Mouse (Mus musculus): ENCODE results near the gene Ralgps2.

The Ralgps2 gene

GRCm38 (mm10) chr1:156955926-156956760 lies 16.7 kb upstream of the Ralgps2 start:
- DNase-seq (ENCODE audit: low read depth) = no peak

- no peak for DNase-seq (ENCODE audit: low read depth)
Measured at GRCm38 (mm10) chr1:156954216-156954615, 14.8 kb upstream of the Ralgps2 start.

GRCm38 (mm10) chr1:156950354-156950753 lies 10.9 kb upstream of the Ralgps2 start:
- no peak for DNase-seq (ENCODE audit: low read depth)

GRCm38 (mm10) chr1:156940584-156940983 lies 1.2 kb upstream of the Ralgps2 start:
- DNase-seq (ENCODE audit: low read depth) = no peak

GRCm38 (mm10) chr1:156940142-156940522 lies 706 bp upstream of the Ralgps2 start:
- DNase-seq (ENCODE audit: low read depth) = no peak

GRCm38 (mm10) chr1:156938705-156939242 lies 652 bp downstream of the Ralgps2 start:
- DNase-seq (ENCODE audit: low read depth) = no peak

GRCm38 (mm10) chr1:156937436-156937835 lies 2.0 kb downstream of the Ralgps2 start:
- DNase-seq (ENCODE audit: low read depth) = no peak

GRCm38 (mm10) chr1:156933712-156934111 lies 5.7 kb downstream of the Ralgps2 start:
- no peak for DNase-seq (ENCODE audit: low read depth)

GRCm38 (mm10) chr1:156932036-156932774 lies 7.2 kb downstream of the Ralgps2 start:
- no peak for DNase-seq (ENCODE audit: low read depth)

GRCm38 (mm10) chr1:156931106-156931870 lies 8.1 kb downstream of the Ralgps2 start:
- DNase-seq (ENCODE audit: low read depth) = no peak

GRCm38 (mm10) chr1:156930263-156930662 lies 9.2 kb downstream of the Ralgps2 start:
- no peak for DNase-seq (ENCODE audit: low read depth)

GRCm38 (mm10) chr1:156928255-156928654 lies 11.2 kb downstream of the Ralgps2 start:
- DNase-seq (ENCODE audit: low read depth) = no peak

GRCm38 (mm10) chr1:156923511-156923910 lies 15.9 kb downstream of the Ralgps2 start:
- DNase-seq (ENCODE audit: low read depth) = no peak

GRCm38 (mm10) chr1:156922921-156923320 lies 16.5 kb downstream of the Ralgps2 start:
- DNase-seq (ENCODE audit: low read depth) = no peak

GRCm38 (mm10) chr1:156921290-156921994 lies 18.0 kb downstream of the Ralgps2 start:
- DNase-seq (ENCODE audit: low read depth) = no peak

- peak; percentile 21 for DNase-seq (ENCODE audit: low read depth)
Measured at GRCm38 (mm10) chr1:156917460-156917859, 22.0 kb downstream of the Ralgps2 start.

GRCm38 (mm10) chr1:156916361-156916760 lies 23.1 kb downstream of the Ralgps2 start:
- no peak for DNase-seq (ENCODE audit: low read depth)

- DNase-seq (ENCODE audit: low read depth) = no peak
Measured at GRCm38 (mm10) chr1:156914942-156915341, 24.5 kb downstream of the Ralgps2 start.

GRCm38 (mm10) chr1:156913190-156913589 lies 26.2 kb downstream of the Ralgps2 start:
- DNase-seq (ENCODE audit: low read depth) = no peak

- DNase-seq (ENCODE audit: low read depth) = no peak
Measured at GRCm38 (mm10) chr1:156910948-156911347, 28.5 kb downstream of the Ralgps2 start.

GRCm38 (mm10) chr1:156909866-156910265 lies 29.6 kb downstream of the Ralgps2 start:
- no peak for DNase-seq (ENCODE audit: low read depth)

GRCm38 (mm10) chr1:156909265-156909664 lies 30.2 kb downstream of the Ralgps2 start:
- DNase-seq (ENCODE audit: low read depth) = no peak

Data from fibroblast of lung, adult 2 months (primary cell).